Mouse (Mus musculus) heart, embryonic 14.5 days (tissue): Measurements from ENCODE around the gene Dpf1. TPM values are rescaled to one million over a fixed set of nuclear protein-coding genes. Genes with fewer than 3 reads are reported as not detected.
A peak's percentile ranks its signal among the peaks of the same experiment; 100 is the strongest.

Experiments used
- ATAC-seq: fragments of 200-750 bp; cut with Nextera tagmentation; 2 replicates; pipeline ENCODE4 v1.8.0; 2017; ENCODE audit warnings: low read depth, moderate TSS enrichment; ENCODE audit not compliant: insufficient number of reproducible peaks, insufficient read depth, low FRiP score
- H3K27ac ChIP-seq, 2 experiments: fragments of 200-500 bp in 1 of 2; fragments of 300-500 bp in 1 of 2; sonication (generic) in 1 of 2; replicated peaks in 1 of 2; 2 replicates each; pipeline ENCODE4 v1.5.1; 2012 to 2014; ENCODE audit warnings: low read depth in 2 of 2, low read length in 2 of 2, control low read depth in 1 of 2, mild to moderate bottlenecking in 1 of 2, mixed read lengths in 1 of 2; ENCODE audit not compliant: control insufficient read depth in 1 of 2, insufficient read depth in 1 of 2
- H3K27me3 ChIP-seq: fragments of 300-500 bp; sonication (generic); 2 replicates; pipeline ENCODE4 v1.6.1; 2014; ENCODE audit warnings: mild to moderate bottlenecking, low read length, control low read depth; ENCODE audit not compliant: control insufficient read depth, insufficient read depth
- H3K36me3 ChIP-seq: fragments of 300-500 bp; sonication (generic); 2 replicates; pipeline ENCODE4 v1.6.1; 2014; ENCODE audit warnings: mild to moderate bottlenecking, control low read depth, low read length, mixed read lengths; ENCODE audit not compliant: control insufficient read depth, insufficient read depth
- H3K4me1 ChIP-seq, 2 experiments: fragments of 200-500 bp in 1 of 2; fragments of 300-500 bp in 1 of 2; sonication (generic) in 1 of 2; 2 replicates each; pipeline ENCODE4 v1.6.1; 2012 to 2014; ENCODE audit warnings: low read length in 2 of 2, control low read depth in 1 of 2, mixed read lengths in 1 of 2; ENCODE audit not compliant: control insufficient read depth in 2 of 2, insufficient read depth in 2 of 2
- H3K4me2 ChIP-seq: fragments of 300-500 bp; sonication (generic); 2 replicates; pipeline ENCODE4 v1.6.1; 2014; ENCODE audit warnings: mild to moderate bottlenecking, low read length
- H3K4me3 ChIP-seq, 2 experiments: fragments of 200-500 bp in 1 of 2; fragments of 300-500 bp in 1 of 2; sonication (generic) in 1 of 2; 2 replicates each; pipeline ENCODE4 v1.5.1; 2012 to 2014; ENCODE audit warnings: low read length in 2 of 2, mild to moderate bottlenecking in 2 of 2, control low read depth in 1 of 2, low read depth in 1 of 2, moderate library complexity in 1 of 2; ENCODE audit not compliant: control insufficient read depth in 1 of 2, insufficient read depth in 1 of 2
- H3K9ac ChIP-seq: fragments of 300-500 bp; sonication (generic); 2 replicates; pipeline ENCODE4 v1.6.1; 2014; ENCODE audit warnings: mild to moderate bottlenecking, low read length
- H3K9me3 ChIP-seq: fragments of 300-500 bp; sonication (generic); 2 replicates; pipeline ENCODE4 v1.6.1; 2016; ENCODE audit warnings: low read length, control low read depth; ENCODE audit not compliant: control insufficient read depth
- WGBS: fragments of 180-500 bp; shearing (Covaris S2); extraction: QIAGEN DNeasy Blood & Tissue Kit; methylation state at CpG from one replicate; pipeline ENCODE4 v1.1.7; 2014; 5-methylcytosine and 5-hydroxymethylcytosine counted together
- polyA plus RNA-seq: library from polyadenylated mRNA; unstranded; fragments of >200 nt; fragmentation: Nextera tagmentation; extraction: Ambion mirVana; gene quantifications from 2 replicates; pipeline ENCODE4 v1.2.1, GENCODE M21; 2014

Dpf1 gene
- polyA plus RNA-seq, 1 experiment from 2014 or later = 1.5 TPM

GRCm38 (mm10) chr7:29313572-29314261 is 10.0 kb downstream of the Dpf1 start:
- no peak overlapping the region for H3K27ac ChIP-seq
- peaks cover 17 to 29% of the 10 kb centered on the region in 2 experiments for H3K4me1 ChIP-seq
- no peaks in the 10 kb centered on the region for H3K36me3 ChIP-seq
- no peak for ATAC-seq
- no peak overlapping the region for H3K4me2 ChIP-seq
- 49% methylated on average over 9 of the region's 9 CpGs for WGBS
- H3K9me3 ChIP-seq = no peaks in the 10 kb centered on the region
- H3K27me3 ChIP-seq = peaks cover 35% of the 10 kb centered on the region
- H3K4me3 ChIP-seq = no peak overlapping the region
- no peak overlapping the region for H3K9ac ChIP-seq

GRCm38 (mm10) chr7:29314844-29315628 is 11.3 kb downstream of the Dpf1 start:
- H3K9ac ChIP-seq = no peak overlapping the region
- no peaks in the 10 kb centered on the region for H3K9me3 ChIP-seq
- H3K4me1 ChIP-seq = peaks cover 20 to 21% of the 10 kb centered on the region in 2 experiments
- H3K4me3 ChIP-seq = no peak overlapping the region
- H3K36me3 ChIP-seq = no peaks in the 10 kb centered on the region
- 71% methylated on average over 13 of the region's 13 CpGs for WGBS
- no peak for ATAC-seq
- no peak overlapping the region for H3K27ac ChIP-seq
- peaks cover 36% of the 10 kb centered on the region for H3K27me3 ChIP-seq
- no peak overlapping the region for H3K4me2 ChIP-seq

GRCm38 (mm10) chr7:29316137-29316734 is 12.5 kb downstream of the Dpf1 start:
- Histone ChIP-seq H3K27me3 (peaks cover 29% of the 10 kb centered on the region), H3K27ac (no peak overlapping the region), H3K9ac (no peak overlapping the region), H3K4me3 (no peak overlapping the region), H3K9me3 (no peaks in the 10 kb centered on the region), H3K4me1 (peaks cover 20 to 21% of the 10 kb centered on the region in 2 experiments), H3K36me3 (no peaks in the 10 kb centered on the region), H3K4me2 (no peak overlapping the region)
- no peak for ATAC-seq
- 48% methylated on average over 17 of the region's 17 CpGs for WGBS

GRCm38 (mm10) chr7:29316976-29317375 is 13.2 kb downstream of the Dpf1 start:
- Histone ChIP-seq H3K9ac (no peak overlapping the region), H3K27me3 (peaks cover 27% of the 10 kb centered on the region), H3K4me2 (peak overlapping the region; percentile 25), H3K4me1 (peaks cover 20 to 21% of the 10 kb centered on the region in 2 experiments), H3K27ac (no peak overlapping the region), H3K36me3 (no peaks in the 10 kb centered on the region), H3K4me3 (no peak overlapping the region), H3K9me3 (no peaks in the 10 kb centered on the region)
- WGBS = 6% methylated on average over 10 of the region's 10 CpGs
- ATAC-seq = peak; percentile 62

GRCm38 (mm10) chr7:29317558-29317957 is 13.8 kb downstream of the Dpf1 start:
- H3K9ac ChIP-seq = peak overlapping the region; percentile 34; the same call in 1 of the 2 replicates
- H3K4me3 ChIP-seq = no peak overlapping the region
- H3K36me3 ChIP-seq = no peaks in the 10 kb centered on the region
- peak overlapping the region; percentile 25; the same call in 1 of the 2 replicates for H3K4me2 ChIP-seq
- H3K9me3 ChIP-seq = no peaks in the 10 kb centered on the region
- WGBS = 6% methylated on average over 2 of the region's 2 CpGs
- peaks cover 20 to 21% of the 10 kb centered on the region in 2 experiments for H3K4me1 ChIP-seq
- no peak overlapping the region for H3K27ac ChIP-seq
- H3K27me3 ChIP-seq = peaks cover 27% of the 10 kb centered on the region
- ATAC-seq = 0 out of 2 replicates have a peak, but pooled peaks have one; percentile 1

- H3K4me1 ChIP-seq = peaks cover 20 to 21% of the 10 kb centered on the region in 2 experiments
- H3K27ac ChIP-seq = no peak overlapping the region
Measured at GRCm38 (mm10) chr7:29318115-29318911, 14.6 kb downstream of the Dpf1 start.

More at GRCm38 (mm10) chr7:29318115-29318911, 14.6 kb downstream of the Dpf1 start:
- peaks cover 27% of the 10 kb centered on the region for H3K27me3 ChIP-seq
- H3K4me3 ChIP-seq = no peak overlapping the region
- WGBS = 6% methylated on average over 18 of the region's 18 CpGs
- peak overlapping the region; percentile 24 for H3K4me2 ChIP-seq
- no peak for ATAC-seq
- no peaks in the 10 kb centered on the region for H3K9me3 ChIP-seq
- no peaks in the 10 kb centered on the region for H3K36me3 ChIP-seq
- H3K9ac ChIP-seq = no peak overlapping the region
